Mouse (Mus musculus) MEL (cell line): ENCODE results near the gene Ube2o. TPM values are rescaled to one million over a fixed set of nuclear protein-coding genes. Genes with fewer than 3 reads are reported as not detected.
A peak's percentile ranks its signal among the peaks of the same experiment; 100 is the strongest.

ENCODE experiments used
- DNase-seq: peaks from one replicate; pipeline ENCODE4 v3.0.0; 2011; ENCODE audit warnings: low read depth, low spot score
- H3K27ac ChIP-seq: 2 replicates; pipeline ENCODE4 v1.5.1; 2012; ENCODE audit warnings: low read depth, mild to moderate bottlenecking, control low read depth, low read length, moderate library complexity; ENCODE audit not compliant: control insufficient read depth
- H3K27me3 ChIP-seq, 2 experiments: fragments of 150-350 bp in 1 of 2; sonication (generic) in 1 of 2; 2 replicates each; pipeline ENCODE4 v1.6.1; 2012; ENCODE audit warnings: low read length in 2 of 2, mild to moderate bottlenecking in 2 of 2, improper control_type of control experiment in 1 of 2, moderate library complexity in 1 of 2; ENCODE audit not compliant: insufficient read depth in 2 of 2, control insufficient read depth in 1 of 2
- H3K36me3 ChIP-seq, 2 experiments: 2 replicates each; pipeline ENCODE4 v1.6.1; 2012 to 2014; ENCODE audit warnings: low read length in 2 of 2, improper control_type of control experiment in 1 of 2, inconsistent platforms in 1 of 2, mild to moderate bottlenecking in 1 of 2; ENCODE audit not compliant: insufficient read depth in 2 of 2, control insufficient read depth in 1 of 2
- H3K4me1 ChIP-seq, 2 experiments: fragments of 150-350 bp in 1 of 2; sonication (generic) in 1 of 2; 2 replicates each; pipeline ENCODE4 v1.6.1; 2012; ENCODE audit warnings: low read length in 2 of 2, improper control_type of control experiment in 1 of 2, mild to moderate bottlenecking in 1 of 2; ENCODE audit not compliant: insufficient read depth in 2 of 2, control insufficient read depth in 1 of 2
- H3K4me3 ChIP-seq, 2 experiments: fragments of 150-350 bp in 1 of 2; sonication (generic) in 1 of 2; 2 replicates each; pipeline ENCODE4 v1.5.1; 2012; ENCODE audit warnings: low read depth in 2 of 2, low read length in 2 of 2, mild to moderate bottlenecking in 2 of 2, moderate library complexity in 2 of 2, control low read depth in 1 of 2, improper control_type of control experiment in 1 of 2; ENCODE audit not compliant: control insufficient read depth in 1 of 2, insufficient read depth in 1 of 2
- H3K79me2 ChIP-seq: 2 replicates; pipeline ENCODE4 v1.6.1; 2012; ENCODE audit warnings: mild to moderate bottlenecking, low read length, moderate library complexity; ENCODE audit not compliant: control insufficient read depth, poor library complexity, insufficient read depth
- H3K9ac ChIP-seq: 2 replicates; pipeline ENCODE4 v1.6.1; 2012; ENCODE audit warnings: low read depth, mild to moderate bottlenecking, control low read depth, low read length, moderate library complexity; ENCODE audit not compliant: control insufficient read depth, poor library complexity, severe bottlenecking
- H3K9me3 ChIP-seq: fragments of 150-350 bp; sonication (generic); replicated peaks from 2 replicates; pipeline ENCODE4 v1.6.1; 2012; ENCODE audit warnings: mild to moderate bottlenecking, low read length, improper control_type of control experiment, moderate library complexity; ENCODE audit not compliant: insufficient read depth
- BHLHE40 ChIP-seq: IDR thresholded peaks from 2 replicates; pipeline ENCODE4 v1.6.1; 2012; ENCODE audit warnings: low read depth, mild to moderate bottlenecking, inconsistent platforms, low read length, improper control_type of control experiment, borderline replicate concordance
- CHD1 ChIP-seq: IDR thresholded peaks from 2 replicates; pipeline ENCODE4 v1.6.1; 2012; ENCODE audit warnings: low read depth, mild to moderate bottlenecking, inconsistent platforms, low read length, improper control_type of control experiment
- CHD2 ChIP-seq: IDR thresholded peaks from 2 replicates; pipeline ENCODE4 v1.6.1; 2011; ENCODE audit warnings: low read length, improper control_type of control experiment
- CTCF ChIP-seq, 3 experiments: IDR thresholded peaks in 2 of 3; conservative IDR thresholded peaks in 1 of 3; 2 replicates each; pipeline ENCODE4 v1.5.1; 2011 to 2012; ENCODE audit warnings: low read length in 3 of 3, low read depth in 2 of 3, mild to moderate bottlenecking in 2 of 3, improper control_type of control experiment in 1 of 3, inconsistent platforms in 1 of 3, mixed read lengths in 1 of 3, moderate library complexity in 1 of 3; ENCODE audit not compliant: control insufficient read depth in 1 of 3, insufficient read depth in 1 of 3, poor library complexity in 1 of 3, severe bottlenecking in 1 of 3
- E2F4 ChIP-seq: IDR thresholded peaks from 2 replicates; pipeline ENCODE4 v1.6.1; 2011; ENCODE audit warnings: low read depth, low read length, improper control_type of control experiment, borderline replicate concordance
- EP300 ChIP-seq, 2 experiments: IDR thresholded peaks; 2 replicates each; pipeline ENCODE4 v1.6.1; 2011; ENCODE audit warnings: improper control_type of control experiment in 2 of 2, low read length in 2 of 2, low read depth in 1 of 2, mild to moderate bottlenecking in 1 of 2
- ETS1 ChIP-seq: IDR thresholded peaks from 2 replicates; pipeline ENCODE4 v1.6.1; 2012; ENCODE audit warnings: low read depth, mild to moderate bottlenecking, inconsistent platforms, low read length, improper control_type of control experiment, moderate library complexity
- GABPA ChIP-seq: IDR thresholded peaks from 2 replicates; pipeline ENCODE4 v1.6.1; 2012; ENCODE audit warnings: low read depth, mild to moderate bottlenecking, inconsistent platforms, low read length, improper control_type of control experiment, moderate library complexity
- HCFC1 ChIP-seq: IDR thresholded peaks from 2 replicates; pipeline ENCODE4 v1.6.1; 2012; ENCODE audit warnings: low read depth, mild to moderate bottlenecking, inconsistent platforms, low read length, improper control_type of control experiment, moderate library complexity
- JUND ChIP-seq: IDR thresholded peaks from 2 replicates; pipeline ENCODE4 v1.6.1; 2011; ENCODE audit warnings: low read depth, mild to moderate bottlenecking, improper control_type of control experiment, low read length
- KAT2A ChIP-seq: conservative IDR thresholded peaks from 2 replicates; pipeline ENCODE4 v1.6.1; 2012; ENCODE audit warnings: low read depth, low read length, improper control_type of control experiment, inconsistent platforms
- MAX ChIP-seq: IDR thresholded peaks from 2 replicates; pipeline ENCODE4 v1.6.1; 2011; ENCODE audit warnings: low read length, improper control_type of control experiment
- MEF2A ChIP-seq: IDR thresholded peaks from 2 replicates; pipeline ENCODE4 v1.6.1; 2014; ENCODE audit warnings: low read depth, mild to moderate bottlenecking, inconsistent platforms, low read length, improper control_type of control experiment; ENCODE audit not compliant: poor library complexity, insufficient replicate concordance, severe bottlenecking; ENCODE audit errors: extremely low read depth
- MYB ChIP-seq: IDR thresholded peaks from 2 replicates; pipeline ENCODE4 v1.6.1; 2011; ENCODE audit warnings: mild to moderate bottlenecking, low read depth, low read length, improper control_type of control experiment
- MYC ChIP-seq: IDR thresholded peaks from 2 replicates; pipeline ENCODE4 v1.6.1; 2011; ENCODE audit warnings: low read depth, mild to moderate bottlenecking, low read length, improper control_type of control experiment, moderate library complexity
- NRF1 ChIP-seq: IDR thresholded peaks from 2 replicates; pipeline ENCODE4 v1.6.1; 2014; ENCODE audit warnings: low read depth, mild to moderate bottlenecking, inconsistent platforms, low read length, improper control_type of control experiment, moderate library complexity; ENCODE audit not compliant: poor library complexity, insufficient read depth, severe bottlenecking
- POLR2A ChIP-seq, 2 experiments: IDR thresholded peaks; 2 replicates each; pipeline ENCODE4 v1.6.1; 2011 to 2012; ENCODE audit warnings: low read length in 2 of 2, mild to moderate bottlenecking in 2 of 2, control low read depth in 1 of 2, improper control_type of control experiment in 1 of 2, low read depth in 1 of 2, moderate library complexity in 1 of 2; ENCODE audit not compliant: control insufficient read depth in 1 of 2, insufficient read depth in 1 of 2, poor library complexity in 1 of 2
- POLR2AphosphoS2 ChIP-seq: IDR thresholded peaks from 2 replicates; pipeline ENCODE4 v1.6.1; 2011; ENCODE audit warnings: low read length, improper control_type of control experiment
- POLR2AphosphoS5 ChIP-seq: IDR thresholded peaks from 2 replicates; pipeline ENCODE4 v1.6.1; 2012; ENCODE audit warnings: low read depth, borderline replicate concordance, mild to moderate bottlenecking, inconsistent platforms, low read length, moderate library complexity, mixed read lengths
- RAD21 ChIP-seq: IDR thresholded peaks from 2 replicates; pipeline ENCODE4 v1.6.1; 2011; ENCODE audit warnings: mild to moderate bottlenecking, low read depth, low read length, improper control_type of control experiment
- SIN3A ChIP-seq: IDR thresholded peaks from 2 replicates; pipeline ENCODE4 v1.6.1; 2012; ENCODE audit warnings: low read length, improper control_type of control experiment, inconsistent platforms
- TBP ChIP-seq: IDR thresholded peaks from 2 replicates; pipeline ENCODE4 v1.8.0; 2011; ENCODE audit warnings: low read depth, low read length, improper control_type of control experiment
- TCF12 ChIP-seq: IDR thresholded peaks from 2 replicates; pipeline ENCODE4 v1.6.1; 2014; ENCODE audit warnings: low read depth, mild to moderate bottlenecking, inconsistent platforms, low read length, improper control_type of control experiment, moderate library complexity
- UBTF ChIP-seq: IDR thresholded peaks from 2 replicates; pipeline ENCODE4 v1.6.1; 2012; ENCODE audit warnings: low read depth, mild to moderate bottlenecking, inconsistent platforms, low read length, improper control_type of control experiment, moderate library complexity, borderline replicate concordance; ENCODE audit not compliant: insufficient read depth
- USF1 ChIP-seq: IDR thresholded peaks from 2 replicates; pipeline ENCODE4 v1.6.1; 2014; ENCODE audit warnings: low read depth, mild to moderate bottlenecking, inconsistent platforms, low read length, improper control_type of control experiment, moderate library complexity
- USF2 ChIP-seq, 2 experiments: IDR thresholded peaks; 2 replicates each; pipeline ENCODE4 v1.6.1; 2011 to 2012; ENCODE audit warnings: improper control_type of control experiment in 2 of 2, low read length in 2 of 2, borderline replicate concordance in 1 of 2, inconsistent platforms in 1 of 2, low read depth in 1 of 2, mild to moderate bottlenecking in 1 of 2; ENCODE audit not compliant: insufficient read depth in 1 of 2
- ZKSCAN1 ChIP-seq: IDR thresholded peaks from 2 replicates; pipeline ENCODE4 v1.6.1; 2012; ENCODE audit warnings: low read depth, mild to moderate bottlenecking, inconsistent platforms, low read length, improper control_type of control experiment, moderate library complexity
- ZMIZ1 ChIP-seq: IDR thresholded peaks from 2 replicates; pipeline ENCODE4 v1.6.1; 2012; ENCODE audit warnings: low read depth, mild to moderate bottlenecking, inconsistent platforms, low read length, improper control_type of control experiment, moderate library complexity
- ZNF384 ChIP-seq: IDR thresholded peaks from 2 replicates; pipeline ENCODE4 v1.6.1; 2012; ENCODE audit warnings: low read depth, mild to moderate bottlenecking, inconsistent platforms, low read length, improper control_type of control experiment
- polyA plus RNA-seq, 2 experiments: library from polyadenylated mRNA; stranded (reverse) in 1 of 2; unstranded in 1 of 2; fragments of >175 nt in 1 of 2; fragments of >200 nt in 1 of 2; gene quantifications; 2 replicates each; pipeline versions ENCODE4 v1.2.1 to v1.2.4; 2012; ENCODE audit warnings: low replicate concordance in 2 of 2, low read depth in 1 of 2; ENCODE audit not compliant: insufficient read length in 2 of 2, insufficient read depth in 1 of 2, missing spikeins in 1 of 2
- total RNA-seq: library from RNA; depleted of rRNA; stranded (reverse); fragments of 300-350 nt; gene quantifications from 2 replicates; pipeline ENCODE4 v1.2.3, GENCODE M21; 2012

Gene Ube2o
- total and polyA plus RNA-seq, 3 experiments, result 22.9 to 42.8 TPM; not detected in 1

DNA sequence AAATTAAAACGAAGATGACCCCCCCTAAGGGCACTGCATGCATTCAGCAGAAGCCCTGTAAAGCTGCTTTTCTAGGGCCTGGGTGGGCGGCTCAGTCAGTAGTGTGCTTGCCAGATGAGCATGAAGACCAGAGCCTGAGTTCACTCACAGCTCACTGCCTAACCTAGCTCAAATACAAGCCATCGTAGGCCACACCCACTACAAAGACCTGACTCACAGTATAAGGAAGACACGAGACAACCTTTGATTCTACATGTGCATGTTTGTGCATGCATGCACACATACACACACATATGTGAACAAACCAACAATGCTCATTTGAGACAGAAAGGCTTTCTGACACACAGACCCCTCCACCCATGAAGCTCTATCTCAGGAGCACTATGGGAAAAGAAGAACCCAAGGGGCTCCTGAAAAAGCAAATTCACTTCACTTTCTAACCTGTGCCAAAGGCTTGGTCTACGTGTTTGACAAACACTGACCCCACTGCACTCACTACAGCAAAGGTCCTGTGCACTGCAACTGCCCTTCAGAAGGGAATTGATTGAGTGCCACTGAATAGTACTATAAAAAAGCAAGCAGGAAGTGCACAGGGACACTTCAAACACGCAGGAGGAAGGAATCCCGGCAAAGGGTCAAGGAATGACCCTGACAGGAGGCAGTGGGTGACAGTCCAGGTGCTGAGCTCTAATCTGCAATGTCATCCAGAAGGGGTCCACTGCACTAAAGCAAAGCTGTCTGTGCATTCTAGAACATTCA is 15.8 kb downstream of the Ube2o start:
- no peaks in the 10 kb centered on the region; a peak in 1 of 4 replicates for H3K4me1 ChIP-seq
- peaks cover 0 to 4% of the 10 kb centered on the region in 2 experiments; a peak in 2 of 4 replicates for H3K36me3 ChIP-seq
- no peak overlapping the region for H3K4me3 ChIP-seq
- TF ChIP-seq SIN3A, result no peak
- no peak for TF ChIP-seq POLR2AphosphoS5
- TF ChIP-seq POLR2AphosphoS2, result no peak
- no peak for TF ChIP-seq GABPA
- no peak for TF ChIP-seq NRF1
- TF ChIP-seq TBP, result no peak
- no peak for TF ChIP-seq TCF12
- no peak for TF ChIP-seq ETS1
- no peak for TF ChIP-seq USF1
- TF ChIP-seq HCFC1, result no peak
- no peak for TF ChIP-seq MEF2A
- TF ChIP-seq MAX, result no peak
- no peak for TF ChIP-seq JUND
- TF ChIP-seq KAT2A, result no peak
- no peak for TF ChIP-seq CHD1
- TF ChIP-seq POLR2A (IDR thresholded peaks at IDR 0.05; ENCODE audit: control insufficient read depth in 1 of 2, insufficient read depth in 1 of 2, low read depth in 1 of 2, low read length in 2 of 2, poor library complexity in 1 of 2), result no peak
- TF ChIP-seq EP300 (IDR thresholded peaks at IDR 0.05; ENCODE audit: low read depth in 1 of 2, low read length in 2 of 2), result no peak
- no peak for TF ChIP-seq BHLHE40
- TF ChIP-seq RAD21, result no peak
- H3K9me3 ChIP-seq, result no peaks in the 10 kb centered on the region
- H3K79me2 ChIP-seq, result peaks cover 31% of the 10 kb centered on the region; the same call in 1 of the 2 replicates
- H3K27ac ChIP-seq, result no peak overlapping the region
- no peak overlapping the region for H3K9ac ChIP-seq
- no peaks in the 10 kb centered on the region for H3K27me3 ChIP-seq
- DNase-seq, result peak; percentile 61

GRCm38 (mm10) chr11:116556308-116556707 is 24.9 kb downstream of the Ube2o start:
- no peak for DNase-seq
- TF ChIP-seq CHD2, result no peak
- no peak for TF ChIP-seq BHLHE40
- TF ChIP-seq E2F4, result no peak
- TF ChIP-seq ZMIZ1, result no peak
- no peak for TF ChIP-seq ZKSCAN1
- TF ChIP-seq ZNF384, result no peak
- TF ChIP-seq CHD1, result no peak
- TF ChIP-seq TBP, result no peak
- TF ChIP-seq MYB, result no peak
- TF ChIP-seq UBTF, result no peak
- TF ChIP-seq ETS1, result no peak
- TF ChIP-seq SIN3A, result no peak
- no peak for TF ChIP-seq HCFC1
- TF ChIP-seq USF2 (IDR thresholded peaks at IDR 0.05; ENCODE audit: borderline replicate concordance in 1 of 2, insufficient read depth in 1 of 2, low read depth in 1 of 2, low read length in 2 of 2), result no peak
- TF ChIP-seq MEF2A, result no peak
- no peak for TF ChIP-seq CTCF (IDR thresholded peaks at IDR 0.05 in 2 of 3, conservative IDR thresholded peaks at IDR 0.05 in 1 of 3; ENCODE audit: control insufficient read depth in 1 of 3, insufficient read depth in 1 of 3, low read depth in 2 of 3, low read length in 3 of 3, poor library complexity in 1 of 3, severe bottlenecking in 1 of 3)
- no peak for TF ChIP-seq MYC
- no peak for TF ChIP-seq MAX
- no peak for TF ChIP-seq EP300 (IDR thresholded peaks at IDR 0.05; ENCODE audit: low read depth in 1 of 2, low read length in 2 of 2)
- no peak overlapping the region for H3K9ac ChIP-seq
- no peaks in the 10 kb centered on the region for H3K27me3 ChIP-seq
- H3K4me1 ChIP-seq, result no peaks in the 10 kb centered on the region
- H3K4me3 ChIP-seq, result no peak overlapping the region
- H3K27ac ChIP-seq, result no peak overlapping the region
- no peaks in the 10 kb centered on the region for H3K36me3 ChIP-seq
- H3K79me2 ChIP-seq, result peaks cover 10% of the 10 kb centered on the region
- H3K9me3 ChIP-seq, result no peaks in the 10 kb centered on the region
